Mouse (Mus musculus) adrenal gland, postnatal 10 days (tissue): ENCODE measurements around the gene Spag9. TPM values are rescaled to one million over a fixed set of nuclear protein-coding genes. Genes with fewer than 3 reads are reported as not detected.
"Not testable (repeated sequence)": the region's sequence is repeated elsewhere in the genome, so short reads cannot be mapped to it uniquely, and the experiment has no call there.

Experiments used
- DNase-seq: peaks from one replicate; pipeline ENCODE4 v3.0.0; 2021; ENCODE audit warnings: mixed read lengths
- total RNA-seq, 2 experiments: library from RNA; stranded (reverse); gene quantifications; 2 replicates each; pipeline ENCODE4 v1.2.3; 2021

Gene Spag9
- total RNA-seq, 2 experiments from 2014 or later: 107 to 125 TPM

- no peak for DNase-seq
These were observed 9.6 kb upstream of the Spag9 start for GRCm38 (mm10) chr11:93986298-93986697.

GRCm38 (mm10) chr11:93987026-93987425 lies 8.9 kb upstream of the Spag9 start:
- no peak for DNase-seq

- DNase-seq: peak; percentile 26
These were observed 8.1 kb upstream of the Spag9 start for GRCm38 (mm10) chr11:93987625-93988327.

GRCm38 (mm10) chr11:93988328-93989062 lies 7.4 kb upstream of the Spag9 start:
- peak; percentile 16 for DNase-seq

GRCm38 (mm10) chr11:93994531-93994930 lies 1.4 kb upstream of the Spag9 start:
- peak; percentile 9 for DNase-seq

- DNase-seq: peak; percentile 86
These were observed 676 bp upstream of the Spag9 start for GRCm38 (mm10) chr11:93995111-93995719.

- peak; percentile 66 for DNase-seq
These were observed 632 bp downstream of the Spag9 start for GRCm38 (mm10) chr11:93996306-93997140.

- peak; percentile 54 for DNase-seq
These were observed 1.4 kb downstream of the Spag9 start for GRCm38 (mm10) chr11:93997141-93997775.

GRCm38 (mm10) chr11:93999276-93999675 lies 3.4 kb downstream of the Spag9 start:
- DNase-seq: peak; percentile 15

GRCm38 (mm10) chr11:94003346-94003745 lies 7.5 kb downstream of the Spag9 start:
- DNase-seq: no peak

GRCm38 (mm10) chr11:94019091-94019490 lies 23.2 kb downstream of the Spag9 start:
- no peak for DNase-seq

- DNase-seq: peak; percentile 26
These were observed 24.5 kb downstream of the Spag9 start for GRCm38 (mm10) chr11:94020403-94020802.

GRCm38 (mm10) chr11:94026289-94026688 lies 30.4 kb downstream of the Spag9 start:
- no peak for DNase-seq

- no peak for DNase-seq
These were observed 36.2 kb downstream of the Spag9 start for GRCm38 (mm10) chr11:94032084-94032483.

GRCm38 (mm10) chr11:94032971-94033370 lies 37.1 kb downstream of the Spag9 start:
- DNase-seq: no peak

- peak; percentile 13 for DNase-seq
These were observed 40.1 kb downstream of the Spag9 start for GRCm38 (mm10) chr11:94035974-94036373.

GRCm38 (mm10) chr11:94041475-94041874 lies 45.6 kb downstream of the Spag9 start:
- no peak for DNase-seq

GRCm38 (mm10) chr11:94042301-94042700 lies 46.4 kb downstream of the Spag9 start:
- DNase-seq: not testable (repeated sequence)

GRCm38 (mm10) chr11:94043998-94044985 lies 48.4 kb downstream of the Spag9 start:
- peak; percentile 85 for DNase-seq

- DNase-seq: no peak
These were observed 49.1 kb downstream of the Spag9 start for GRCm38 (mm10) chr11:94045016-94045415.
